Mouse (Mus musculus): Measurements from ENCODE around the gene Srrm4.

- TF ChIP-seq CTCF (IDR thresholded peaks at IDR 0.05) = no peak
- peak; percentile 17; the same call in 1 of the 2 replicates for TF ChIP-seq EP300 (IDR thresholded peaks at IDR 0.05)
These were observed 184.3 kb downstream of the Srrm4 start for GRCm38 (mm10) chr5:116407321-116407720.

All from lung, postnatal 0 days (tissue).